ENCODE assay signal across 23 mouse cellular contexts in the genomic region with DNA sequence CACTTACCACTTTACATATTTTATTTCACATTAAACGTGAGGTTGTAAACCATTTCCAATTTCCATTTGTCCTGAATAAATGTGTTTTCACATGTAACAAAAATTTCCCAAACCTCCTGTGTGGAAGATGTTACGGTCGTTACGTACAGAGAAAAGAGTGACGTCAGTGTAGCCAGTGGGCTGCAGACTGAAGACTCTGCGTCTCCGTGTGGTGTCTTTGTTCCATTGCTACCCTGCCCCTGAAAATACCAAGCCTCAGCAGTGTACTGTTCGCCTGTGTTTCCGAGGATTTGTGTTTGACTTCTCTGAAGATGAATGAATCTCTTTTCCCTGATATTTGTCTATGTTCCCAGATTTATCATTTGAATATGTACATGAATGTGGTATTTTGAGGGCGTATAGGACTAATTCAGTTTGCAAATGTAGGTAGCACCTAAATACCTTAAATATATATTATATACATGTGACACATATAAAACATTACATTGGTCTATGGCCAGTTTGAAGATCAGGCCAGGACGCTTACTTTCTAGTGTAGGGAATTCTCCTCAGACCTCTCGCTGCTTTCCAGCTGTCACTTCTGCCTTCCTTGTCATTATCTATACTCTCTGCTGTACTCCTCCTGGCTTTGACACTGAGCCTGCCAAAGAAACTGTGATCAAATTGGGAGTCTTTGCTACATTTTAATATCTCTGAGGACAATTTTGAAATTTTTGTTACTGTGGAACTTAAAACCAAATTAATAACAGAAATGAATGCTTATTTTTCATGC.
A peak's percentile ranks its signal among the peaks of the same experiment; 100 is the strongest.
DNase-seq lines count a peak whose midpoint lies in the region; ATAC-seq and TF ChIP-seq lines count a peak whose summit lies in the region.
"Had no signal": no experiment of that assay in that cellular context is flagged by ENCODE, and none has a peak within 500 bp of the region (broad histone marks: within the 10 kb centered on the region; RNA-seq: fewer than 3 reads in every experiment).

No protein-coding gene starts in this region.

- no peaks in the 10 kb centered on the region for H3K9me3 ChIP-seq in forebrain, embryonic 13.5 days (replicated peaks)
- no peaks in the 10 kb centered on the region for H3K9me3 ChIP-seq in forebrain, embryonic 11.5 days (ENCODE audit: control insufficient read depth, low read length)
- H3K9me3 ChIP-seq in neural tube, embryonic 12.5 days = no peaks in the 10 kb centered on the region
- H3K9me3 ChIP-seq in neural tube, embryonic 15.5 days (replicated peaks) = no peaks in the 10 kb centered on the region
- no peaks in the 10 kb centered on the region for H3K9me3 ChIP-seq in hindbrain, postnatal 0 days (ENCODE audit: low read length)
- H3K9me3 ChIP-seq: embryonic facial prominence, embryonic 12.5 days; forebrain, embryonic 12.5 days; heart, embryonic 15.5 days; intestine, embryonic 15.5 days; limb, embryonic 13.5 days; liver, embryonic 12.5 days had no signal

- TF ChIP-seq CTCF in hindbrain, postnatal 0 days (IDR thresholded peaks at IDR 0.05; ENCODE audit: low read depth) = no peak

- H3K9ac ChIP-seq in forebrain, embryonic 13.5 days = no peak overlapping the region
- H3K9ac ChIP-seq in forebrain, embryonic 11.5 days (ENCODE audit: low read length) = no peak overlapping the region
- no peak overlapping the region for H3K9ac ChIP-seq in neural tube, embryonic 12.5 days
- H3K9ac ChIP-seq in neural tube, embryonic 15.5 days (replicated peaks) = no peak overlapping the region
- no peak overlapping the region for H3K9ac ChIP-seq in hindbrain, postnatal 0 days (replicated peaks; ENCODE audit: low read length)
- H3K9ac ChIP-seq: embryonic facial prominence, embryonic 12.5 days; forebrain, embryonic 12.5 days; heart, embryonic 15.5 days; intestine, embryonic 15.5 days; limb, embryonic 13.5 days; liver, embryonic 12.5 days had no signal

- no peak for DNase-seq in forebrain, embryonic 11.5 days (ENCODE audit: low spot score)
- no peak for DNase-seq in hindbrain, postnatal 0 days (ENCODE audit: low spot score)
- no peak for DNase-seq in adrenal gland, adult 18-20 months (ENCODE audit: low spot score in 2 of 2)
- DNase-seq in right cerebral cortex, postnatal 14 days = no peak
- DNase-seq: adrenal gland, postnatal 25 days; cerebellum, adult 9-11 months; heart, postnatal 4 days; kidney, adult 8-10 months; kidney, postnatal 10 days; layer of hippocampus, postnatal 36 days; lung, adult 18-20 months; lung, postnatal 10 days; spleen, adult 18-20 months had no signal

- no peak overlapping the region for H3K27ac ChIP-seq in forebrain, embryonic 13.5 days
- H3K27ac ChIP-seq in forebrain, embryonic 11.5 days (ENCODE audit: low read depth, low read length) = no peak overlapping the region
- H3K27ac ChIP-seq in neural tube, embryonic 12.5 days = no peak overlapping the region
- H3K27ac ChIP-seq in neural tube, embryonic 15.5 days (replicated peaks) = no peak overlapping the region
- H3K27ac ChIP-seq in hindbrain, postnatal 0 days = no peak overlapping the region
- H3K27ac ChIP-seq: embryonic facial prominence, embryonic 12.5 days; forebrain, embryonic 12.5 days; heart, embryonic 15.5 days; intestine, embryonic 15.5 days; limb, embryonic 13.5 days; liver, embryonic 12.5 days had no signal

- no peak overlapping the region for H3K4me3 ChIP-seq in forebrain, embryonic 13.5 days
- H3K4me3 ChIP-seq in forebrain, embryonic 11.5 days (ENCODE audit: low read depth, low read length) = no peak overlapping the region
- no peak overlapping the region for H3K4me3 ChIP-seq in neural tube, embryonic 12.5 days
- no peak overlapping the region for H3K4me3 ChIP-seq in neural tube, embryonic 15.5 days (replicated peaks)
- no peak overlapping the region for H3K4me3 ChIP-seq in hindbrain, postnatal 0 days (ENCODE audit: low read length)
- H3K4me3 ChIP-seq: embryonic facial prominence, embryonic 12.5 days; forebrain, embryonic 12.5 days; heart, embryonic 15.5 days; intestine, embryonic 15.5 days; limb, embryonic 13.5 days; liver, embryonic 12.5 days had no signal

- H3K4me1 ChIP-seq in forebrain, embryonic 13.5 days = no peaks in the 10 kb centered on the region
- no peaks in the 10 kb centered on the region for H3K4me1 ChIP-seq in forebrain, embryonic 11.5 days (replicated peaks; ENCODE audit: control insufficient read depth, insufficient read depth, low read length)
- H3K4me1 ChIP-seq in neural tube, embryonic 12.5 days = no peaks in the 10 kb centered on the region
- no peaks in the 10 kb centered on the region for H3K4me1 ChIP-seq in neural tube, embryonic 15.5 days
- no peaks in the 10 kb centered on the region for H3K4me1 ChIP-seq in hindbrain, postnatal 0 days (ENCODE audit: insufficient read depth, low read length)
- H3K4me1 ChIP-seq: embryonic facial prominence, embryonic 12.5 days; forebrain, embryonic 12.5 days; heart, embryonic 15.5 days; intestine, embryonic 15.5 days; limb, embryonic 13.5 days; liver, embryonic 12.5 days had no signal

- no peak overlapping the region for H3K4me2 ChIP-seq in forebrain, embryonic 13.5 days
- no peak overlapping the region for H3K4me2 ChIP-seq in forebrain, embryonic 11.5 days (ENCODE audit: low read depth, low read length, severe bottlenecking)
- H3K4me2 ChIP-seq in neural tube, embryonic 12.5 days (replicated peaks) = no peak overlapping the region
- no peak overlapping the region for H3K4me2 ChIP-seq in neural tube, embryonic 15.5 days
- H3K4me2 ChIP-seq in hindbrain, postnatal 0 days (ENCODE audit: low read depth, low read length) = no peak overlapping the region
- H3K4me2 ChIP-seq: embryonic facial prominence, embryonic 12.5 days; forebrain, embryonic 12.5 days; heart, embryonic 15.5 days; intestine, embryonic 15.5 days; limb, embryonic 13.5 days; liver, embryonic 12.5 days had no signal

- WGBS in forebrain, embryonic 13.5 days = 72% methylated on average over 12 of the region's 12 CpGs
- WGBS in forebrain, embryonic 11.5 days = 82% methylated on average over 12 of the region's 12 CpGs
- WGBS in neural tube, embryonic 12.5 days = 54% methylated on average over 12 of the region's 12 CpGs
- WGBS in neural tube, embryonic 15.5 days = 48% methylated on average over 12 of the region's 12 CpGs
- 35% methylated on average over 12 of the region's 12 CpGs for WGBS in hindbrain, postnatal 0 days

- 0 out of 2 replicates have a peak, but pooled peaks have one; percentile 27 for ATAC-seq in forebrain, embryonic 13.5 days
- ATAC-seq in forebrain, embryonic 11.5 days (replicated peaks; ENCODE audit: low FRiP score) = no peak
- ATAC-seq in neural tube, embryonic 12.5 days (ENCODE audit: low FRiP score, low read depth) = peak; percentile 70; the same call in 1 of the 2 replicates
- ATAC-seq in neural tube, embryonic 15.5 days (ENCODE audit: low FRiP score) = no peak
- ATAC-seq in hindbrain, postnatal 0 days = peak; percentile 64; the same call in 1 of the 2 replicates
- ATAC-seq: CD4-positive, CD25-positive, alpha-beta regulatory T cell, adult 4 months; intestine, embryonic 15.5 days; liver, embryonic 12.5 days had no signal

- H3K36me3 ChIP-seq in forebrain, embryonic 13.5 days (ENCODE audit: poor library complexity, severe bottlenecking) = no peaks in the 10 kb centered on the region
- no peaks in the 10 kb centered on the region for H3K36me3 ChIP-seq in forebrain, embryonic 11.5 days (ENCODE audit: control insufficient read depth, insufficient read depth, low read length)
- no peaks in the 10 kb centered on the region for H3K36me3 ChIP-seq in neural tube, embryonic 12.5 days
- H3K36me3 ChIP-seq in neural tube, embryonic 15.5 days = no peaks in the 10 kb centered on the region
- no peaks in the 10 kb centered on the region for H3K36me3 ChIP-seq in hindbrain, postnatal 0 days (ENCODE audit: insufficient read depth, low read length)
- H3K36me3 ChIP-seq: embryonic facial prominence, embryonic 12.5 days; forebrain, embryonic 12.5 days; heart, embryonic 15.5 days; intestine, embryonic 15.5 days; limb, embryonic 13.5 days; liver, embryonic 12.5 days had no signal

- no peaks in the 10 kb centered on the region for H3K27me3 ChIP-seq in forebrain, embryonic 13.5 days
- no peaks in the 10 kb centered on the region for H3K27me3 ChIP-seq in forebrain, embryonic 11.5 days (ENCODE audit: control insufficient read depth, insufficient read depth, low read length)
- H3K27me3 ChIP-seq in neural tube, embryonic 12.5 days (replicated peaks) = no peaks in the 10 kb centered on the region
- H3K27me3 ChIP-seq in neural tube, embryonic 15.5 days (replicated peaks) = no peaks in the 10 kb centered on the region
- H3K27me3 ChIP-seq in hindbrain, postnatal 0 days (ENCODE audit: insufficient read depth, low read length) = no peaks in the 10 kb centered on the region
- H3K27me3 ChIP-seq: embryonic facial prominence, embryonic 12.5 days; forebrain, embryonic 12.5 days; heart, embryonic 15.5 days; intestine, embryonic 15.5 days; limb, embryonic 13.5 days; liver, embryonic 12.5 days had no signal

Comparison
In these comparisons a context has a peak if more than half of its experiments do, and no peak if none do; other contexts are left out.
1. ATAC-seq: peak in forebrain, embryonic 13.5 days (single experiment), neural tube, embryonic 12.5 days (single experiment) and hindbrain, postnatal 0 days (single experiment); none in forebrain, embryonic 11.5 days (single experiment) and neural tube, embryonic 15.5 days (single experiment).